Mouse (Mus musculus) Patski (cell line): ENCODE measurements around the gene Bcl2l12. TPM values are rescaled to one million over a fixed set of nuclear protein-coding genes. Genes with fewer than 3 reads are reported as not detected.

Experiments used
- ATAC-seq: fragments of 100-300 bp; one replicate; pipeline ENCODE4 v1.8.0; 2021
- CTCF ChIA-PET: fragments of 350-600 bp; sonication (Branson Sonifier 250); formaldehyde crosslinking; loops from one replicate; lab custom pipeline; 2022; ENCODE audit warnings: inconsistent platforms; lab: Charles Lee
- POLR2A ChIA-PET: fragments of 350-600 bp; sonication (Branson Sonifier 250); formaldehyde crosslinking; loops from one replicate; lab custom pipeline; 2022; ENCODE audit warnings: antibody characterized with exemption, inconsistent platforms; lab: Charles Lee
- DNase-seq: peaks from one replicate; pipeline ENCODE4 v3.0.0-alpha.2; 2011; ENCODE audit warnings: low read depth, low spot score
- H3K27me3 ChIP-seq: fragments of 371-371 bp; one replicate; pipeline ENCODE4 v1.5.1; 2021
- CTCF ChIP-seq: fragments of 100-300 bp; IDR thresholded peaks from one replicate; pipeline ENCODE4 v1.5.1; 2021
- in situ Hi-C: fragments of 300-500 bp; cut with MboI; formaldehyde crosslinking; loops from 3 replicates; pipeline ENCODE4 v1.11.1; 2018; ENCODE audit warnings: low pct_unique_long_range_greater_than_20kb, mixed read lengths
- polyA plus RNA-seq: library from polyadenylated mRNA; unstranded; gene quantifications from one replicate; pipeline ENCODE4 v1.2.3, GENCODE M21; 2021

The Bcl2l12 gene
- polyA plus RNA-seq, 1 experiment from 2014 or later = 19.9 TPM

DNA sequence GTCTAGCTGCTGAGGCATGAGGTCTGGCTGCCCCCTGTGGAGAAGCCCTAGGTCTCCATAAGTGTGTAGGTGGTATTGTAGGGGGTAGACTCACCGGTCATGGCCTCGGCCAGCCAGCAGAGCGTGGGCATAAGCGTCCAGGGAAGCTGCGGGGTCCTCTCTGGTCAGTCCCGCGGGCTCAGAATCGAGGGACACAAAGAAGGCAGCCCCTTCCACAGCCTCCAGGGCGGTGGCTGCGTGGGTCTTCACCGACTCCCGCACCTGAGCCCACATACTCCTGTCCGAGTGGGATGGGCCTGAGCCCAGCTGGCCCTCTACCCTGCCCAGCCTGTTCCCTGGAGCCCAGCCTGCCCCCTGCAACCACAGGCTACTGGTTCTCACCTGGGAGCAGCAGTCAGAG, 33.5 kb downstream of the Bcl2l12 start:
- ChIA-PET POLR2A (no interaction called here), CTCF (no interaction called here)
- DNase-seq = no peak
- H3K27me3 ChIP-seq = no peaks in the 10 kb centered on the region
- in situ Hi-C loops = loop anchor here (25.0 kb wide), 1 partner anchor 253 kb away; the partner anchor contains the start of gene Izumo2
- no peak for ATAC-seq
- no peak for TF ChIP-seq CTCF

DNA sequence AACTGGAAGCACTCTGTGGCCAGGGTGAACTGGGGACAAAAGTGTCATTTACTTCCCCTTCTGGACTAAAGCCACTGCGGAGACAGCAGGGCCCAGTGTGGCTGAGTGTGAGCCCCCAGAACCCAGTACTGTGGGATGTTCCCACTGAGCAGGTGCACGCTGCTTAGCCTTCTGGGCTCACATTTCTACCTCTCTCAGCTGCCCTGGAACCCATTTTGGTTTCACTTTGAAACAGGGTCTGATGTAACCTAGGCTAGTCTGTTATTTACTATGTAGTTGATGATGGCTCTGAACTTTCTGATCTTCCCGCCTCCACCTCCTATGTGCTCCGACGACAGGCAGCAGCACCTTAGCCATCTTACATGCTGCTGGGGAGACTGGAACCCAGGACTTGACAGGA, 35.7 kb downstream of the Bcl2l12 start:
- no peaks in the 10 kb centered on the region for H3K27me3 ChIP-seq
- in situ Hi-C loops = loop anchor here (25.0 kb wide), 1 partner anchor 251 kb away; the partner anchor contains the start of gene Izumo2
- no peak for TF ChIP-seq CTCF
- POLR2A ChIA-PET = no interaction called here
- ATAC-seq = no peak
- no peak for DNase-seq
- CTCF ChIA-PET = no interaction called here

GRCm38 (mm10) chr7:44962337-44962736, 36.2 kb downstream of the Bcl2l12 start:
- ChIA-PET CTCF (no interaction called here), POLR2A (no interaction called here)
- no peak for TF ChIP-seq CTCF
- ATAC-seq = no peak
- in situ Hi-C loops = loop anchor here (25.0 kb wide), 1 partner anchor 250 kb away; the partner anchor contains the start of gene Izumo2
- H3K27me3 ChIP-seq = no peaks in the 10 kb centered on the region
- DNase-seq = no peak

DNA sequence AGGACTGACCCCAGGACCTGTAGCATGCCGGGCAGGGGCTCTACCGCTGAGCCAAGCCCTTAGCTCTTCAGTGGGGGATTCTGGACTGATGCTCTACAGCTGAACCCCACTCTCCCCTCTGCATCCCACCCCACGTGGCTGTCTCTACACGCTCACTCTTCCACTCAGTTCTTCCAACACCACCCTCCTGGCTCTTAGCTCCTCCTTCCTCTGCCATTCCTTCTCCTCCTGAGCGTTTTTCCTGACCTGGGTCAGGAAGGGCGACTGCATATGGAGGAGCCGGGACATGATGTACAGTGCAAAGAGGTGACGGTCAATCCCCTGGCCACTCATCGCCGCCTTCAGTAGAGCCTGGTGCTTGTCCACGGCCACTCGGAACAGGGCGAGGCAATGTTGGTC, 38.0 kb downstream of the Bcl2l12 start:
- ChIA-PET POLR2A (no interaction called here), CTCF (no interaction called here)
- DNase-seq (no peak), ATAC-seq (no peak)
- in situ Hi-C loops = loop anchor here (25.0 kb wide), 1 partner anchor 248 kb away; the partner anchor contains the start of gene Izumo2
- TF ChIP-seq CTCF = no peak
- H3K27me3 ChIP-seq = no peaks in the 10 kb centered on the region

DNA sequence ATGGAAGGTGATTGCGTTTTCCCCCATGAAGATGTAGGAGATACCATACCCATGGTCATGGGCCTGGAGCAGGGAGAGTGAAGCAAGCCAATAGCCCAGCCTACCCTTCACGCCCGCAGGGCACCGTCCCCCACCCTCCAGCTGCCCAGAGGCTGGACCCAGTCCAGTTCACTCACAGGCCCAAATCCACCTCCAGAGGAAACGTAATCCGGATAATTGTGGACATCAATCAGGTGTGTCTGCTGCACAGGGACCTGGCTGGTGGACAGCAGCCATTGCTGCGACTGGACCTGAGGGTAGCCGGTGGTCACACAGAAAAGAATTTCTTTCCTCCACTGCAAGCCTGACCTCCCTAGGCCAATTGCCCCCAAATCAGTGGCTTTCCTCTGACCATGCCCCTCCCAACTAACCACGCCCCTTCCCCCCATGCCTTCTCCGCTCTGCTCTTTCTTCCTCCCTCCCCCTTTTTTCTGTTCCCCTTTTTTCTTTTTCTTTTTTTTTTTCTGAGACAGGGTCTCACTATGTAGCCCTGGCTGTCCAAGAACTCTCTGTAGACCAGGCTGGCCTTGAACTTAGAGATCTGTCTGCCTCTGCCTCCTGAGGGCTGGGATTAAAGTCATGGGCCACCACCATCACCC, 38.5 kb downstream of the Bcl2l12 start:
- ChIA-PET CTCF (no interaction called here), POLR2A (no interaction called here)
- in situ Hi-C loops = loop anchor here (5.0 to 25.0 kb wide), 4 partner anchors 38 to 248 kb away; partner anchors contain the start of genes Fuz, Izumo2 and Med25
- TF ChIP-seq CTCF = no peak
- H3K27me3 ChIP-seq = no peaks in the 10 kb centered on the region
- ATAC-seq (no peak), DNase-seq (no peak)

DNA sequence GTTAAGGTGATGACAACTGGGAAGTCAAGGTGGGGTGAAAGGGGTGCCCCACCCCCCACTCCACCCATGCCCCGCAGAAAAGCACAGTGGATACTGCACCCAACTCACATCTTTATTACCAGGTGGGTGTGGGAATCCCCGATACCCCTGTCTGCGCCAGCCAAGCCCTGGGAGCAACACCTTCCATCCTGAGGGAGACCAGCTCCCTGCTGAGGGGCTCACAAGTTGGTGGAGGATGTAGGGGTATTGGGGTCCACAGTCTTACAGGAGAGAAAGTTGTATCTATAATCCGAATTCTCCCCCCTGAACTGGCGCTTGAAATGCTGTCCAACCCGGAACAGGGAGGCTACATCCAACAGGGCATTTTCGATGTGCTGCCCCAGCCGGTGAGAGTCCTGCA, 39.2 kb downstream of the Bcl2l12 start:
- POLR2A ChIA-PET = no interaction called here
- ATAC-seq = no peak
- in situ Hi-C loops = loop anchor here (5.0 to 25.0 kb wide), 4 partner anchors 37 to 247 kb away; partner anchors contain the start of genes Fuz, Izumo2 and Med25
- no peaks in the 10 kb centered on the region for H3K27me3 ChIP-seq
- CTCF ChIA-PET = interaction anchor here (2.4 to 2.5 kb wide), 2 partner anchors 18 to 23 kb away, joined by 8 read pairs; no protein-coding TSS in a partner anchor
- TF ChIP-seq CTCF = no peak
- DNase-seq = no peak

- DNase-seq = no peak
- ATAC-seq = no peak
- CTCF ChIA-PET = interaction anchor here (0.7 to 4.3 kb wide), 9 partner anchors 15 to 107 kb away, joined by 3 to 30 read pairs (median 4); partner anchors contain the start of genes Ap2a1 and Ptov1
- POLR2A ChIA-PET = interaction anchor here (1.4 to 2.1 kb wide), 2 partner anchors 28 to 107 kb away, joined by 4 to 5 read pairs; no protein-coding TSS in a partner anchor
- in situ Hi-C loops = loop anchor here (5.0 to 25.0 kb wide), 4 partner anchors 36 to 246 kb away; partner anchors contain the start of genes Fuz, Izumo2 and Med25
- TF ChIP-seq CTCF = no peak
- H3K27me3 ChIP-seq = no peaks in the 10 kb centered on the region
Observed at GRCm38 (mm10) chr7:44958208-44958607, 40.3 kb downstream of the Bcl2l12 start.

DNA sequence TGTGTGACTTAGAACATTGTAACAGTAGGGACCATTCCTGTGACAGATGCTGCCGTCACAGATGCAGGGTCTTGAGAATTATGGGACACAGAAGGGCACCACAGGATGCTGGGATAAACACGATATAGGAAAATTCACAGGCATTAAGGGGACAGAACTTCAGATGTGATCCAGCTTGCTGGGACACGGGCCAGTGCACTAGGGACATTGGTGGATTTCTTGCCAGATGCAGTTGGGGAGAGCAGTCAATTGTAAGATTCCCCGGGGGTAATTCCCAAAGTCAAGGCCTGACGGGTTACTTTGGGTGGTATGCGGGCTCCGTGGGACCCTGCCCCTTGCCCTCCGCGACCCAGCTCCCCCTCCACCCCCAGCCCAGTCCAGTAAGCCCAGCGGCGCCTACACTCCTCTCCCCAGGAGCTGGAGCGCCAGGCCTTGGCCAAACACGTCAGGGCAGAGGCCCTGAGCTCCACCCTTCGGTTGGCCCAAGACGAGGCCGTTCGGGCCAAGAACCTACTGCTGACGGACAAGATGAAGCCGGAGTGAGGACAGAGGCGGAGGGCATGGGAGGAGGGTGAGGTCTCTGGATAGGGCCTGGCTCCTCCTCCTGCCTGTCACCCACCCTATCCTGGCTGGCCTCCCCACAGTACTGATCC, 41.2 kb downstream of the Bcl2l12 start:
- ChIA-PET CTCF (interaction anchor here (0.7 to 4.3 kb wide), 9 partner anchors 14 to 106 kb away, joined by 3 to 30 read pairs (median 6); partner anchors contain the start of genes Ap2a1, Ptov1 and Tsks), POLR2A (interaction anchor here (1.4 to 2.1 kb wide), 2 partner anchors 27 to 107 kb away, joined by 4 to 5 read pairs; no protein-coding TSS in a partner anchor)
- ATAC-seq = no peak
- no peak for DNase-seq
- in situ Hi-C loops = loop anchor here (5.0 to 25.0 kb wide), 4 partner anchors 35 to 245 kb away; partner anchors contain the start of genes Fuz, Izumo2 and Med25
- H3K27me3 ChIP-seq = no peaks in the 10 kb centered on the region
- no peak for TF ChIP-seq CTCF

DNA sequence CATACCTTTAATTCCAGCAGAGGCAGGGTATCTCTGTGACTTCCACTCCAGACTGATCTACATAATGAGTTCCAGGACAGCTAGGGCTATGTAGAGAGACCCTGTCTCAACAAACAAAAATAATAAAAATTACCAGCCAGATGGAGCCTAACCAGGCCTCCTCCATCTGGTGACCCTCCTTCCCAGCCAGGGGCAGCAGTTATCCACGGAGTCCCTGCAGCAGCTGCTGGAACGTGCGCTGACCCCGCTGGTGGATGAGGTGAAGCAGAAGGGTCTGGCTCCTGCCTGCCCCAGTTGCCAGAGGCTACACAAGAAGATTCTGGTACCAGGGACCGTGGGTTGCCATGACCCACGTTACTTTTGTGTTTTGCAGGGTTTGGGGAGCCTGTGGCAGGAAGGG, 42.2 kb downstream of the Bcl2l12 start:
- CTCF ChIA-PET = interaction anchor here (1.3 to 4.3 kb wide), 4 partner anchors 13 to 29 kb away, joined by 3 to 30 read pairs (median 7); partner anchors contain the start of genes Ap2a1 and Tsks

GRCm38 (mm10) chr7:44955628-44956027, 42.9 kb downstream of the Bcl2l12 start:
- DNase-seq = no peak
- H3K27me3 ChIP-seq = no peaks in the 10 kb centered on the region
- ChIA-PET POLR2A (interaction anchor here (1.2 kb wide), 1 partner anchor 19 kb away, joined by 3 read pairs; no protein-coding TSS in a partner anchor), CTCF (interaction anchor here (1.1 to 4.3 kb wide), 6 partner anchors 12 to 64 kb away, joined by 3 to 30 read pairs (median 6); partner anchors contain the start of genes Ap2a1 and Tsks)
- in situ Hi-C loops = loop anchor here (5.0 to 25.0 kb wide), 4 partner anchors 33 to 243 kb away; partner anchors contain the start of genes Fuz, Izumo2 and Med25
- TF ChIP-seq CTCF = no peak
- ATAC-seq = no peak

More for the DNA sequence above, 42.2 kb downstream of the Bcl2l12 start:
- in situ Hi-C loops = loop anchor here (5.0 to 25.0 kb wide), 4 partner anchors 34 to 244 kb away; partner anchors contain the start of genes Fuz, Izumo2 and Med25
- POLR2A ChIA-PET = interaction anchor here (1.2 to 2.1 kb wide), 2 partner anchors 18 to 26 kb away, joined by 3 to 4 read pairs; no protein-coding TSS in a partner anchor
- H3K27me3 ChIP-seq = no peaks in the 10 kb centered on the region
- ATAC-seq = no peak
- no peak for TF ChIP-seq CTCF
- DNase-seq = no peak
